Mouse (Mus musculus) midbrain, embryonic 14.5 days (tissue): ENCODE measurements around the gene Srsf10. TPM values are rescaled to one million over a fixed set of nuclear protein-coding genes. Genes with fewer than 3 reads are reported as not detected.

Experiments used
- ATAC-seq: fragments of 200-750 bp; cut with Nextera tagmentation; 2 replicates; pipeline ENCODE4 v1.8.0; 2017; ENCODE audit warnings: moderate number of reproducible peaks, moderate library complexity; ENCODE audit not compliant: low FRiP score, low TSS enrichment
- DNase-seq: peaks from one replicate; pipeline ENCODE4 v3.0.0-alpha.2; 2015
- H3K27ac ChIP-seq: fragments of 300-500 bp; sonication (generic); replicated peaks from 2 replicates; pipeline ENCODE4 v1.5.1; 2014; ENCODE audit warnings: mild to moderate bottlenecking, low read depth, low read length, moderate library complexity
- H3K27me3 ChIP-seq: fragments of 300-500 bp; sonication (generic); 2 replicates; pipeline ENCODE4 v1.6.1; 2014; ENCODE audit warnings: low read length, control low read depth, mixed read lengths; ENCODE audit not compliant: control insufficient read depth, insufficient read depth
- H3K36me3 ChIP-seq: fragments of 300-500 bp; sonication (generic); 2 replicates; pipeline ENCODE4 v1.6.1; 2014; ENCODE audit warnings: low read length, control low read depth; ENCODE audit not compliant: control insufficient read depth, insufficient read depth
- H3K4me1 ChIP-seq: fragments of 300-500 bp; sonication (generic); 2 replicates; pipeline ENCODE4 v1.6.1; 2014; ENCODE audit warnings: mild to moderate bottlenecking, antibody characterized with exemption, low read length, control low read depth; ENCODE audit not compliant: control insufficient read depth, insufficient read depth
- H3K4me2 ChIP-seq: fragments of 300-500 bp; sonication (generic); 2 replicates; pipeline ENCODE4 v1.6.1; 2014; ENCODE audit warnings: mild to moderate bottlenecking, low read length, moderate library complexity
- H3K4me3 ChIP-seq: fragments of 300-500 bp; sonication (generic); replicated peaks from 2 replicates; pipeline ENCODE4 v1.5.1; 2014; ENCODE audit warnings: low read depth, low read length
- H3K9ac ChIP-seq: fragments of 300-500 bp; sonication (generic); replicated peaks from 2 replicates; pipeline ENCODE4 v1.6.1; 2014; ENCODE audit warnings: mild to moderate bottlenecking, low read length, moderate library complexity
- H3K9me3 ChIP-seq: fragments of 300-500 bp; sonication (generic); 2 replicates; pipeline ENCODE4 v1.6.1; 2016; ENCODE audit warnings: low read length, control low read depth, mixed read lengths; ENCODE audit not compliant: control insufficient read depth
- WGBS: fragments of 180-500 bp; shearing (Covaris S2); extraction: QIAGEN DNeasy Blood & Tissue Kit; methylation state at CpG from one replicate; pipeline ENCODE4 v1.1.7; 2014; 5-methylcytosine and 5-hydroxymethylcytosine counted together
- polyA plus RNA-seq: library from polyadenylated mRNA; unstranded; fragments of >200 nt; fragmentation: Nextera tagmentation; extraction: Ambion mirVana; gene quantifications from 2 replicates; pipeline ENCODE4 v1.2.1, GENCODE M21; 2014

The Srsf10 gene
- polyA plus RNA-seq, 1 experiment from 2014 or later, result 266 TPM

- H3K4me3 ChIP-seq, result no peak overlapping the region
- 81% methylated on average over 9 of the region's 9 CpGs for WGBS
- no peaks in the 10 kb centered on the region for H3K27me3 ChIP-seq
- H3K4me2 ChIP-seq, result no peak overlapping the region
- no peak overlapping the region for H3K27ac ChIP-seq
- no peak for DNase-seq
- no peak overlapping the region for H3K9ac ChIP-seq
- ATAC-seq, result no peak
- H3K36me3 ChIP-seq, result no peaks in the 10 kb centered on the region
- no peaks in the 10 kb centered on the region for H3K4me1 ChIP-seq
- no peaks in the 10 kb centered on the region for H3K9me3 ChIP-seq
Measured at GRCm38 (mm10) chr4:135898380-135899049, 43.0 kb downstream of the Srsf10 start.

DNA sequence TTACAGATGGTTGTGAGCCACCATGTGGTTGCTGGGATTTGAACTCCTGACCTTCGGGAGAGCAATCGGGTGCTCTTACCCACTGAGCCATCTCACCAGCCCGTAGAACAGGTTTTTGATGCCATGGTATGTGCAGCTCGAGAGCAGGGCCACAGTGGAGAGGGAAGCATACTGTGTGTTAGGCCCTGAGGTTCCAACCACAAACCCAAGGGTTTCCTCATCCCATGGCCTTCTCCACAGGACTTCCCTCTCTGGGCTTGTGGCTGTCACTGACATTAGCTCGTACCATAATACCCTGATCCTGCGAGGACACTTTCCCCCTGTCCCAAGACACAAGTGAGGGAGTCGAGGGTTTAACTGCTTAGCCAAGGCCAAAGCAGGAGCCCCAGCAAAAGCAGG lies 43.5 kb downstream of the Srsf10 start:
- Histone ChIP-seq H3K27me3 (no peaks in the 10 kb centered on the region), H3K36me3 (no peaks in the 10 kb centered on the region), H3K27ac (no peak overlapping the region), H3K4me1 (no peaks in the 10 kb centered on the region), H3K9me3 (no peaks in the 10 kb centered on the region), H3K4me2 (no peak overlapping the region), H3K4me3 (no peak overlapping the region), H3K9ac (no peak overlapping the region)
- no peak for ATAC-seq
- WGBS, result 84% methylated on average over 7 of the region's 7 CpGs
- DNase-seq, result no peak

- 80% methylated on average over 5 of the region's 5 CpGs for WGBS
- Histone ChIP-seq H3K9ac (no peak overlapping the region), H3K4me1 (no peaks in the 10 kb centered on the region), H3K9me3 (no peaks in the 10 kb centered on the region), H3K4me3 (no peak overlapping the region), H3K27ac (no peak overlapping the region), H3K36me3 (no peaks in the 10 kb centered on the region), H3K4me2 (no peak overlapping the region), H3K27me3 (no peaks in the 10 kb centered on the region)
- ATAC-seq (no peak), DNase-seq (no peak)
Measured at GRCm38 (mm10) chr4:135900008-135900407, 44.5 kb downstream of the Srsf10 start.

DNA sequence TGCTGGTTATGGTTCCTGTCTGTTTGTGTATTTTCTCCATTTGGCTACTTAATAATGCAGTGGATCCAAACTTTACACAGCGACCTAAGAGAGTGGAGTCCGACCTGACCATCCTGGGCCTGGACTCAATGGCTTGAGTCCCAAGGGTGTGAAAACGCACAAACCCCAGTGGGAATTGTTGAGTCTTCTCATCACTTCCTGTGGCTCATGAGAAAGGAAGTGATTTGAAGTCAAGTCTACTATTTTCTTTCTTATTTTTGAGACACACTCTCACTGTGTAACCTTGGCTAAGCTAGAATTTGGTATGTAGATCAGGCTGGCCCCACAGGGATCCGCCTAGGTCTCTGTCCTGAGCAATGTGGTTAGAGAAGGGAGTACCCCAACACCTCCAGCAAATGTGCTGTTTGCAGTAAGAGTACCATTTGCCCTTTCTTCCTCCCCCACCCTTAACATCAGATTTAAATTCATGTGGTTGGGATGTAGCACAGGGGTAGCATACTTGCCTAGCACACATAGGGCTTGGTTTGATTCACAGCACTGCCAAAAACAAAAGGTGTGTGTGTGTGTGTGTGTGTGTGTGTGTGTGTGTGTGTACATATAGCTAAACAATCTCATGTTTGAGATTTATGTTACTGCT lies 47.2 kb downstream of the Srsf10 start:
- 90% methylated on average over 4 of the region's 4 CpGs for WGBS

GRCm38 (mm10) chr4:135904810-135905209 lies 49.3 kb downstream of the Srsf10 start:
- no peaks in the 10 kb centered on the region for H3K4me1 ChIP-seq
- 55% methylated on average over 1 of the region's 1 CpGs for WGBS
- no peak for DNase-seq
- no peak overlapping the region for H3K4me2 ChIP-seq
- H3K27ac ChIP-seq, result no peak overlapping the region
- H3K9ac ChIP-seq, result no peak overlapping the region
- no peaks in the 10 kb centered on the region for H3K27me3 ChIP-seq
- ATAC-seq, result no peak
- H3K4me3 ChIP-seq, result no peak overlapping the region
- H3K9me3 ChIP-seq, result no peaks in the 10 kb centered on the region
- H3K36me3 ChIP-seq, result no peaks in the 10 kb centered on the region

More for the DNA sequence above, 47.2 kb downstream of the Srsf10 start:
- Histone ChIP-seq H3K4me2 (no peak overlapping the region), H3K4me3 (no peak overlapping the region), H3K36me3 (no peaks in the 10 kb centered on the region), H3K9me3 (no peaks in the 10 kb centered on the region), H3K9ac (no peak overlapping the region), H3K27ac (no peak overlapping the region), H3K27me3 (no peaks in the 10 kb centered on the region), H3K4me1 (no peaks in the 10 kb centered on the region)
- ATAC-seq (no peak), DNase-seq (no peak)

DNA sequence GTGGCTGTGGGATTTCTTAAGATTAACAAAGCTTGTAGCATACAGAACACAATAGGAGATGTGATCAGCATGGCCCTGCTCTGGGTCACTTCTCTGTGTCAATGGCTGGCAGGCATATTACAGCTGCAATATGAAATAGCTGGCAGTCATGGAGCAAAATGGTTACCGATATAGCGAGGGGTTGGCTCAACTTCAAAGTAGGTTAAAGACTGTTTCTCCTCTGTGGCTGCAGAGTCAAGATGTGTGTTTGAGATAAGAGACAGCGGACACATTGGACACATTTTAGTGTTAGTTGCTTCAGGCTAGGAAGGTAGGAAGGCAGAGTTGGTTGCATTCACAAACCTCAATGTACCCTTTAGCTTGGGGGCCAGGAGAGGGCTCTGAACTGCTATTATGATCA lies 51.1 kb downstream of the Srsf10 start:
- Histone ChIP-seq H3K4me1 (no peaks in the 10 kb centered on the region), H3K4me2 (no peak overlapping the region), H3K9ac (no peak overlapping the region), H3K9me3 (no peaks in the 10 kb centered on the region), H3K36me3 (no peaks in the 10 kb centered on the region), H3K4me3 (no peak overlapping the region), H3K27ac (no peak overlapping the region), H3K27me3 (no peaks in the 10 kb centered on the region)
- ATAC-seq (no peak), DNase-seq (no peak)
- 89% methylated on average over 3 of the region's 3 CpGs for WGBS

GRCm38 (mm10) chr4:135909326-135910066 lies 53.9 kb downstream of the Srsf10 start:
- Histone ChIP-seq H3K27ac (no peak overlapping the region), H3K4me3 (no peak overlapping the region), H3K4me1 (no peaks in the 10 kb centered on the region), H3K4me2 (no peak overlapping the region), H3K36me3 (no peaks in the 10 kb centered on the region), H3K27me3 (no peaks in the 10 kb centered on the region), H3K9me3 (no peaks in the 10 kb centered on the region), H3K9ac (no peak overlapping the region)
- no peak for DNase-seq
- no peak for ATAC-seq
- WGBS, result 79% methylated on average over 13 of the region's 13 CpGs

- H3K9ac ChIP-seq, result no peak overlapping the region
- DNase-seq (no peak), ATAC-seq (no peak)
- H3K4me2 ChIP-seq, result no peak overlapping the region
- 74% methylated on average over 7 of the region's 7 CpGs for WGBS
- no peaks in the 10 kb centered on the region for H3K27me3 ChIP-seq
- H3K27ac ChIP-seq, result no peak overlapping the region
- H3K36me3 ChIP-seq, result no peaks in the 10 kb centered on the region
- H3K9me3 ChIP-seq, result no peaks in the 10 kb centered on the region
- H3K4me1 ChIP-seq, result no peaks in the 10 kb centered on the region
- H3K4me3 ChIP-seq, result no peak overlapping the region
Measured at GRCm38 (mm10) chr4:135911531-135911930, 56.0 kb downstream of the Srsf10 start.
